Mouse (Mus musculus) cortical plate, adult 2 months (tissue): Measurements from ENCODE around the gene Gopc.

Experiments
- CTCF ChIP-seq: fragments of 200-500 bp; IDR thresholded peaks from 2 replicates; pipeline ENCODE4 v1.5.1; 2011; ENCODE audit warnings: mild to moderate bottlenecking, control low read depth, low read length; ENCODE audit not compliant: insufficient read depth; ENCODE audit errors: extremely low read depth
- POLR2A ChIP-seq: fragments of 200-500 bp; IDR thresholded peaks from 2 replicates; pipeline ENCODE4 v1.6.1; 2011; ENCODE audit warnings: mild to moderate bottlenecking, low read length, control low read depth; ENCODE audit not compliant: insufficient read depth; ENCODE audit errors: extremely low read depth

DNA sequence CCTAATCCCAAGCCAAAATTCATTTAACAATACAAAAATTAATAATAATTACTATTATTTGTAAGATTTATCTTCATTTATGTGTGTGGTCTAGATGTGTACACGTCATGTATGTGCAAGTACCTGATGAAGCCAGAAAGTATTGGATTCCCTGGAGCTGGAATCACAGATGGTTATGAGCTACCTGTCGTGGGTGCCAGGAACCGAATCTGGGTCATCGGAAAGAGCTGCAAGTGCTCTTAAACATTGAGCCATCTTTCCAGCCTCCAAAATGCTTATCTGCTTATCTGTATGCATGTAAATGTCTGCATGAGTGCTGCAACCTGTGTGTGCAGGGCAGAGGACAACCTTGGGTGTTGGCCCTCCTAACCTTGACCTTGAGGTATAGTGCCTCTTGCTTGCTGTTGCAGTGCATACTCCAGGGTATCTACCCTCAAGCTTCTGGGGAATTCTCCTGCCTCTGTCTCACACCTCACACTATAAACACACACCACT is 21.6 kb downstream of the Gopc start:
- TF ChIP-seq POLR2A, result no peak
- TF ChIP-seq CTCF, result no peak
